Mouse (Mus musculus) cortical plate, adult 2 months (tissue): Measurements from ENCODE around the gene Kansl1. TPM values are rescaled to one million over a fixed set of nuclear protein-coding genes. Genes with fewer than 3 reads are reported as not detected.

ENCODE experiments used
- H3K27ac ChIP-seq: fragments of 200-500 bp; 2 replicates; pipeline ENCODE4 v1.5.1; 2012; ENCODE audit warnings: low read length, control low read depth, inconsistent platforms; ENCODE audit not compliant: insufficient read depth
- H3K4me1 ChIP-seq: fragments of 200-500 bp; 2 replicates; pipeline ENCODE4 v1.6.1; 2011; ENCODE audit warnings: low read length; ENCODE audit not compliant: control insufficient read depth, insufficient read depth
- H3K4me3 ChIP-seq: fragments of 200-500 bp; 2 replicates; pipeline ENCODE4 v1.5.1; 2011; ENCODE audit warnings: mild to moderate bottlenecking, low read length, control low read depth; ENCODE audit not compliant: insufficient read depth
- CTCF ChIP-seq: fragments of 200-500 bp; IDR thresholded peaks from 2 replicates; pipeline ENCODE4 v1.5.1; 2011; ENCODE audit warnings: mild to moderate bottlenecking, control low read depth, low read length; ENCODE audit not compliant: insufficient read depth; ENCODE audit errors: extremely low read depth
- POLR2A ChIP-seq: fragments of 200-500 bp; IDR thresholded peaks from 2 replicates; pipeline ENCODE4 v1.6.1; 2011; ENCODE audit warnings: mild to moderate bottlenecking, low read length, control low read depth; ENCODE audit not compliant: insufficient read depth; ENCODE audit errors: extremely low read depth
- polyA plus RNA-seq: library from polyadenylated mRNA; depleted of rRNA; stranded (reverse); fragments of >200 nt; gene quantifications from 2 replicates; pipeline ENCODE4 v1.2.3, GENCODE M21; 2012

Kansl1 gene
- polyA plus RNA-seq, 1 experiment = 85.7 TPM

DNA sequence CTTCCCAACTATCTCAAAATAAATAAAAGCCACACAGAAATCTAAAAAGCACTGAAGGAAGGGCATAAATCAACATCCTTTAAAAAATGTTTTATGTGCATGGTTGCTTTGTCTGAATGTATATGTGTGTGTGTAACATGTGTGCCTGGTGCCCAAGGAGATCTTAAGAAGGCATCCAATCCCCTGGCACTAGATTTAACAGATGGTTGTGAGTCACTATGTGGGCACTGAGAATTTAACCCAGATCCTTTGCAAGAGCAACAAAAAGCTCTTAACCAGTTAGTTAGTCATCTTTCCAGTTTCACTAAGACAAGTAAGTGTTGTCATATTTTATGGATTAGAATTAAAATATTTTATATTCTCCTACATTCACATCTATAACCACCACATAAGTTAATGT is 56.4 kb downstream of the Kansl1 start:
- no peak overlapping the region for H3K27ac ChIP-seq
- no peak overlapping the region for H3K4me3 ChIP-seq
- TF ChIP-seq POLR2A = no peak
- no peak for TF ChIP-seq CTCF
- H3K4me1 ChIP-seq = no peaks in the 10 kb centered on the region; the same call in 1 of the 2 replicates

GRCm38 (mm10) chr11:104407391-104407790 is 61.3 kb downstream of the Kansl1 start:
- Histone ChIP-seq H3K27ac (no peak overlapping the region), H3K4me3 (no peak overlapping the region), H3K4me1 (no peaks in the 10 kb centered on the region; the same call in 1 of the 2 replicates)
- no peak for TF ChIP-seq POLR2A
- TF ChIP-seq CTCF = no peak

DNA sequence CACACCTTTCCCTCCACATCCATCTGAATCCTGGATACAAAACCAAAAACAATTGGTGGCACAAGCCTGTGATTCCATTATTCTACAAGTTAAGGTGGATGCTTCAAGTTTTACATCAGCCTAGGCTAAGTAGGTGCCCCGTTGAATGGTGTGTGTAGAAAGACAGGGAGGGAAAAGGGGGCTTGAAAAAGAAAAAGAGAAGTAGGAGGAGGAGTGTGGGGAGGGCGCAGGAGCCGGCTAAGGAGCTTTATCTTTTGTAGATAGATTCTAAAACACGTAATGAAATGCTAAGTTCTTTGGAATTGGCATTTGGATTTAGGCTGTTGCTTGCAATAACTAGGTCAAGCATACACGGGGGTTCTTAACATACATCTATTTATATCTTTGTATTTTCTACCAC is 67.7 kb downstream of the Kansl1 start:
- H3K4me3 ChIP-seq = no peak overlapping the region
- peaks cover 5% of the 10 kb centered on the region; the same call in 1 of the 2 replicates for H3K4me1 ChIP-seq
- H3K27ac ChIP-seq = no peak overlapping the region
- no peak for TF ChIP-seq POLR2A
- no peak for TF ChIP-seq CTCF

GRCm38 (mm10) chr11:104399459-104400216 is 69.0 kb downstream of the Kansl1 start:
- no peak overlapping the region for H3K27ac ChIP-seq

DNA sequence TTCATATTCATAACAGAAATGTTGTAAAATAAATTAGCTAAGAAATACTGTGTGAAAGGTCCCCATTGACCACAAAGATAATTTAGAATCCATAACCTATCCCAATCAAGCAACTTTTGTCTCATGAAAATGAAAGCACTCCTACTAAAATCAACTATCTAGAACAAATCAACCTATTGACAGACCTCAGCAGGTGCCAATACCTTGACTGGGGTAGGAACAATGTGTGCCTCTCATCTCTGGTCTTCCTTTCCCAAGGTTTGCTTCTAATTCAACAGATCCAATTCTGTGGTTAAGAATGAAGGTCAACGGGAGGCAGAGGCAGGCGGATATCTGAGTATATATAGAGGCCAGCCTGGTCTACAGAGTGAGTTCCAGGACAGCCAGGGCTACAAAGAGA is 73.0 kb downstream of the Kansl1 start:
- no peak overlapping the region for H3K27ac ChIP-seq
- H3K4me3 ChIP-seq = no peak overlapping the region
- peaks cover 3% of the 10 kb centered on the region; the same call in 1 of the 2 replicates for H3K4me1 ChIP-seq
- no peak for TF ChIP-seq CTCF
- TF ChIP-seq POLR2A = no peak

More at GRCm38 (mm10) chr11:104399459-104400216, 69.0 kb downstream of the Kansl1 start:
- Histone ChIP-seq H3K4me1 (peaks cover 5% of the 10 kb centered on the region; the same call in 1 of the 2 replicates), H3K4me3 (no peak overlapping the region)
- TF ChIP-seq POLR2A (no peak), CTCF (no peak)

DNA sequence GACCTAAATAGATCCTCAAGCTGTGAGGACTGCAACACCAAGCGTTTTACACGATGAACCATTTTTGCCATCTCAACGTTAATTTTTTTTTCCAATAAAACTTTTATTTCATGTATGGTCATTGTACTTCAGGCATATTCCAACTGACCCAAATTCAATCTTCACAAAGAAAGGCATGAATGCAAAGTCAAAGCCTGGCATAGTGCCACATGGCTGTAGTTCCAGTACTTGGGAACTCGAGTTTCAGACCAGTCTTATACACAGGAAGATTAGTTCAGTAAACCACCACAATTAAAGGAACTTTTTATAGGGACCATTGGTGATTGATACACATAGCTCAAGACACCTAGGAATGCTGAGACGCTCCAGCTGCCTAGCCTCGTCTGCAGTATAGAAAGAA is 75.5 kb downstream of the Kansl1 start:
- no peaks in the 10 kb centered on the region; the same call in 1 of the 2 replicates for H3K4me1 ChIP-seq
- H3K27ac ChIP-seq = no peak overlapping the region
- TF ChIP-seq CTCF (no peak), POLR2A (no peak)
- H3K4me3 ChIP-seq = no peak overlapping the region

- Histone ChIP-seq H3K4me3 (no peak overlapping the region), H3K27ac (no peak overlapping the region), H3K4me1 (no peaks in the 10 kb centered on the region; the same call in 1 of the 2 replicates)
- TF ChIP-seq POLR2A = no peak
- TF ChIP-seq CTCF = no peak
Measured at GRCm38 (mm10) chr11:104392153-104392552, 76.5 kb downstream of the Kansl1 start.

- H3K27ac ChIP-seq = no peak overlapping the region
- H3K4me1 ChIP-seq = no peaks in the 10 kb centered on the region; the same call in 1 of the 2 replicates
- TF ChIP-seq CTCF (no peak), POLR2A (no peak)
- H3K4me3 ChIP-seq = no peak overlapping the region
Measured at GRCm38 (mm10) chr11:104387284-104387683, 81.4 kb downstream of the Kansl1 start.

GRCm38 (mm10) chr11:104386595-104386994 is 82.1 kb downstream of the Kansl1 start:
- H3K4me1 ChIP-seq = no peaks in the 10 kb centered on the region; the same call in 1 of the 2 replicates
- no peak overlapping the region for H3K4me3 ChIP-seq
- no peak overlapping the region for H3K27ac ChIP-seq
- TF ChIP-seq POLR2A (no peak), CTCF (no peak)

- Histone ChIP-seq H3K4me1 (no peaks in the 10 kb centered on the region), H3K27ac (no peak overlapping the region), H3K4me3 (no peak overlapping the region)
- TF ChIP-seq CTCF = no peak
- TF ChIP-seq POLR2A = no peak
Measured at GRCm38 (mm10) chr11:104383167-104383810, 85.4 kb downstream of the Kansl1 start.
